8 mouse cellular contexts compared by ENCODE assay signal in genomic region chr2:165900351-165901126, GRCm38 (mm10). TPM values are rescaled to one million over a fixed set of nuclear protein-coding genes. Genes with fewer than 3 reads are reported as not detected.
DNase-seq lines count a peak whose midpoint lies in the region; ATAC-seq lines count a peak whose summit lies in the region.

No protein-coding gene starts in this region.

- H3K9ac ChIP-seq in intestine, embryonic 14.5 days (ENCODE audit: low read length): 0 out of 2 replicates have a peak overlapping the region, but pooled peaks have one; percentile 6
- H3K9ac ChIP-seq in neural tube, embryonic 11.5 days (ENCODE audit: low read length): peak overlapping the region; percentile 50; the same call in 1 of the 2 replicates

- H3K27me3 ChIP-seq in embryonic facial prominence, embryonic 10.5 days (replicated peaks; ENCODE audit: low read depth, poor library complexity, severe bottlenecking): no peaks in the 10 kb centered on the region
- no peaks in the 10 kb centered on the region for H3K27me3 ChIP-seq in intestine, embryonic 14.5 days (replicated peaks; ENCODE audit: control insufficient read depth, insufficient read depth, low read length)
- no peaks in the 10 kb centered on the region for H3K27me3 ChIP-seq in neural tube, embryonic 11.5 days (ENCODE audit: control insufficient read depth, insufficient read depth, low read length)

- DNase-seq in kidney, postnatal 10 days: peak; percentile 43
- DNase-seq in kidney, adult 8-10 months: no peak
- DNase-seq in embryonic facial prominence, embryonic 10.5 days (ENCODE audit: low spot score): peak; percentile 69
- DNase-seq in intestine, embryonic 14.5 days (ENCODE audit: low spot score): peak; percentile 76
- DNase-seq in neural tube, embryonic 11.5 days (ENCODE audit: low spot score): peak; percentile 49
- DNase-seq in left cerebral cortex, postnatal 14 days (ENCODE audit: low spot score in 2 of 2): no peak

- intact Hi-C loops in left cerebral cortex, postnatal 14 days (cut with DNase I): no loop called here

- H3K27ac ChIP-seq in embryonic facial prominence, embryonic 10.5 days (replicated peaks): peak overlapping the region; percentile 92
- peak overlapping the region; percentile 67 for H3K27ac ChIP-seq in intestine, embryonic 14.5 days (ENCODE audit: low read depth)
- H3K27ac ChIP-seq in neural tube, embryonic 11.5 days (ENCODE audit: low read depth, low read length): peak overlapping the region; percentile 73

- ATAC-seq in intestine, embryonic 14.5 days (replicated peaks; ENCODE audit: low FRiP score, low TSS enrichment, low read depth): peak; percentile 45
- ATAC-seq in neural tube, embryonic 11.5 days (ENCODE audit: insufficient read depth, low FRiP score, low TSS enrichment): no peak
- no peak for ATAC-seq in monocyte, adult 5-6 weeks (replicated peaks; ENCODE audit: insufficient number of reproducible peaks, low FRiP score, low TSS enrichment, poor library complexity, severe bottlenecking)
- no peak for ATAC-seq in CD4-positive, CD25-positive, alpha-beta regulatory T cell, adult 4 months

- H3K9me3 ChIP-seq in embryonic facial prominence, embryonic 10.5 days: no peaks in the 10 kb centered on the region
- no peaks in the 10 kb centered on the region for H3K9me3 ChIP-seq in intestine, embryonic 14.5 days (ENCODE audit: control insufficient read depth, low read length)
- no peaks in the 10 kb centered on the region for H3K9me3 ChIP-seq in neural tube, embryonic 11.5 days (ENCODE audit: control insufficient read depth, low read length)

- H3K4me3 ChIP-seq in embryonic facial prominence, embryonic 10.5 days: peak overlapping the region; percentile 44
- H3K4me3 ChIP-seq in intestine, embryonic 14.5 days (ENCODE audit: low read depth, low read length): no peak overlapping the region
- no peak overlapping the region for H3K4me3 ChIP-seq in neural tube, embryonic 11.5 days (ENCODE audit: low read depth, low read length)

- peaks cover 61% of the 10 kb centered on the region for H3K4me1 ChIP-seq in embryonic facial prominence, embryonic 10.5 days
- H3K4me1 ChIP-seq in intestine, embryonic 14.5 days (replicated peaks; ENCODE audit: control insufficient read depth, insufficient read depth, low read length): peaks cover 22% of the 10 kb centered on the region
- peaks cover 16% of the 10 kb centered on the region for H3K4me1 ChIP-seq in neural tube, embryonic 11.5 days (ENCODE audit: control insufficient read depth, insufficient read depth, low read length)

- peak overlapping the region; percentile 28 for H3K4me2 ChIP-seq in intestine, embryonic 14.5 days (ENCODE audit: low read length)
- H3K4me2 ChIP-seq in neural tube, embryonic 11.5 days (ENCODE audit: low read depth): peak overlapping the region; percentile 13; the same call in 1 of the 2 replicates

- WGBS in embryonic facial prominence, embryonic 10.5 days: 7% methylated on average over 23 of the region's 23 CpGs
- 12% methylated on average over 23 of the region's 23 CpGs for WGBS in intestine, embryonic 14.5 days
- 7% methylated on average over 23 of the region's 23 CpGs for WGBS in neural tube, embryonic 11.5 days

- no peaks in the 10 kb centered on the region for H3K36me3 ChIP-seq in embryonic facial prominence, embryonic 10.5 days (replicated peaks)
- H3K36me3 ChIP-seq in intestine, embryonic 14.5 days (ENCODE audit: control insufficient read depth, insufficient read depth, low read length): no peaks in the 10 kb centered on the region
- no peaks in the 10 kb centered on the region; the same call in 1 of the 2 replicates for H3K36me3 ChIP-seq in neural tube, embryonic 11.5 days (ENCODE audit: control insufficient read depth, insufficient read depth, low read length)

RNA-seq across cellular contexts. Expression of gene Zmynd8, which starts 1.7 kb away (rescaled TPM):
- polyA plus RNA-seq in embryonic facial prominence, embryonic 10.5 days (2016; fragmentation: Nextera tagmentation; extraction: Ambion mirVana): 68.1 and 69.9 TPM in 2 replicates
- polyA plus RNA-seq in intestine, embryonic 14.5 days (2014; fragmentation: Nextera tagmentation; extraction: Ambion mirVana): 49.2 and 53.6 TPM in 2 replicates
- 52.9 and 54.5 TPM in 2 replicates for polyA plus RNA-seq in neural tube, embryonic 11.5 days (2014; fragmentation: Nextera tagmentation; extraction: Ambion mirVana)
- 42.6 to 54.2 TPM (median 44.4 TPM) in 3 replicates for total RNA-seq in monocyte, adult 5-6 weeks (2017)
- 10 to 100 TPM; 66.6 to 75.4 TPM for polyA plus RNA-seq in CD4-positive, CD25-positive, alpha-beta regulatory T cell, adult 4 months (2017; shearing (Covaris generic))
- 100 to 1,000 TPM; 130 to 171 TPM for total RNA-seq in left cerebral cortex, postnatal 14 days (2021)

Comparison
In these comparisons a context has a peak if more than half of its experiments do, and no peak if none do; other contexts are left out.
1. DNase-seq: peak in kidney, postnatal 10 days (single experiment), embryonic facial prominence, embryonic 10.5 days (single experiment), intestine, embryonic 14.5 days (single experiment) and neural tube, embryonic 11.5 days (single experiment); none in kidney, adult 8-10 months (0 of 2) and left cerebral cortex, postnatal 14 days (0 of 2).
2. Peak in every context shown above with its lines, with median percentiles within 50 percentile points of each other: H3K27ac ChIP-seq.